Mouse (Mus musculus) mouse embryonic stem cell (cell line): Measurements from ENCODE around the gene Tef.

Source experiments
- in situ Hi-C, 2 experiments: fragments of 300-500 bp; cut with MboI; formaldehyde crosslinking; loops; 1 replicate in 1 of 2; 3 replicates in 1 of 2; pipeline ENCODE4 v1.14.3; 2019 to 2020; ENCODE audit warnings: low sequenced_read_pairs in 2 of 2, low pct_unique_long_range_greater_than_20kb in 1 of 2, mixed read lengths in 1 of 2; ENCODE audit not compliant: unreplicated experiment in 1 of 2

The Tef gene

GRCm38 (mm10) chr15:81813986-81814705, 11.9 kb downstream of the Tef start:
- in situ Hi-C loops: no loop called here

- in situ Hi-C loops: no loop called here
These were observed 12.6 kb downstream of the Tef start for GRCm38 (mm10) chr15:81814716-81815370.

GRCm38 (mm10) chr15:81818404-81818803, 16.2 kb downstream of the Tef start:
- in situ Hi-C loops: no loop called here

- in situ Hi-C loops: no loop called here
These were observed 20.4 kb downstream of the Tef start for GRCm38 (mm10) chr15:81822631-81823030.

GRCm38 (mm10) chr15:81824832-81825231, 22.6 kb downstream of the Tef start:
- in situ Hi-C loops: no loop called here

- in situ Hi-C loops: no loop called here
These were observed 26.4 kb downstream of the Tef start for GRCm38 (mm10) chr15:81828426-81829207.

- in situ Hi-C loops: no loop called here
These were observed 27.0 kb downstream of the Tef start for GRCm38 (mm10) chr15:81829208-81829580.

- in situ Hi-C loops: loop anchor here (5.0 kb wide), 1 partner anchor 77 kb away; no protein-coding TSS in a partner anchor
These were observed 28.3 kb downstream of the Tef start for GRCm38 (mm10) chr15:81830530-81830929.

GRCm38 (mm10) chr15:81831136-81831825, 29.1 kb downstream of the Tef start:
- in situ Hi-C loops: loop anchor here (5.0 kb wide), 1 partner anchor 76 kb away; no protein-coding TSS in a partner anchor

GRCm38 (mm10) chr15:81832219-81832618, 30.0 kb downstream of the Tef start:
- in situ Hi-C loops: loop anchor here (5.0 kb wide), 1 partner anchor 75 kb away; no protein-coding TSS in a partner anchor

- in situ Hi-C loops: loop anchor here (5.0 kb wide), 1 partner anchor 74 kb away; no protein-coding TSS in a partner anchor
These were observed 31.3 kb downstream of the Tef start for GRCm38 (mm10) chr15:81833481-81833880.

GRCm38 (mm10) chr15:81834171-81834841, 32.1 kb downstream of the Tef start:
- in situ Hi-C loops: loop anchor here (5.0 kb wide), 1 partner anchor 73 kb away; no protein-coding TSS in a partner anchor

- in situ Hi-C loops: no loop called here
These were observed 33.0 kb downstream of the Tef start for GRCm38 (mm10) chr15:81835007-81835880.

- in situ Hi-C loops: no loop called here
These were observed 34.1 kb downstream of the Tef start for GRCm38 (mm10) chr15:81836124-81836821.

- in situ Hi-C loops: no loop called here
These were observed 35.0 kb downstream of the Tef start for GRCm38 (mm10) chr15:81836966-81837920.
